Mouse (Mus musculus): ENCODE measurements around the gene Cerkl. TPM values are rescaled to one million over a fixed set of nuclear protein-coding genes. Genes with fewer than 3 reads are reported as not detected.

The Cerkl gene
- polyA plus RNA-seq, 1 experiment: 2.3 TPM

GRCm38 (mm10) chr2:79399234-79400000 lies 57.2 kb downstream of the Cerkl start:
- H3K4me3 ChIP-seq (ENCODE audit: control insufficient read depth, low read depth, low read length): no peak overlapping the region
- H3K4me1 ChIP-seq (ENCODE audit: control insufficient read depth, insufficient read depth, low read length): no peaks in the 10 kb centered on the region
- no peaks in the 10 kb centered on the region for H3K27me3 ChIP-seq (ENCODE audit: control insufficient read depth, insufficient read depth, low read length)
- no peak overlapping the region for H3K27ac ChIP-seq (ENCODE audit: control insufficient read depth, insufficient read depth, low read depth, low read length)
- no peaks in the 10 kb centered on the region for H3K36me3 ChIP-seq (ENCODE audit: control insufficient read depth, insufficient read depth, low read length)
- TF ChIP-seq POLR2A (IDR thresholded peaks at IDR 0.05; ENCODE audit: control insufficient read depth, low read depth, low read length): no peak
- TF ChIP-seq CTCF (IDR thresholded peaks at IDR 0.05; ENCODE audit: control insufficient read depth, insufficient read depth, insufficient replicate concordance, low read depth, low read length): no peak

- Histone ChIP-seq H3K4me3 (ENCODE audit: control insufficient read depth, low read depth, low read length) (no peak overlapping the region), H3K4me1 (ENCODE audit: control insufficient read depth, insufficient read depth, low read length) (no peaks in the 10 kb centered on the region), H3K27me3 (ENCODE audit: control insufficient read depth, insufficient read depth, low read length) (no peaks in the 10 kb centered on the region), H3K27ac (ENCODE audit: control insufficient read depth, insufficient read depth, low read depth, low read length) (no peak overlapping the region), H3K36me3 (ENCODE audit: control insufficient read depth, insufficient read depth, low read length) (no peaks in the 10 kb centered on the region)
- TF ChIP-seq POLR2A (IDR thresholded peaks at IDR 0.05; ENCODE audit: control insufficient read depth, low read depth, low read length) (no peak), CTCF (IDR thresholded peaks at IDR 0.05; ENCODE audit: control insufficient read depth, insufficient read depth, insufficient replicate concordance, low read depth, low read length) (no peak)
Measured at GRCm38 (mm10) chr2:79398831-79399230, 57.8 kb downstream of the Cerkl start.

DNA sequence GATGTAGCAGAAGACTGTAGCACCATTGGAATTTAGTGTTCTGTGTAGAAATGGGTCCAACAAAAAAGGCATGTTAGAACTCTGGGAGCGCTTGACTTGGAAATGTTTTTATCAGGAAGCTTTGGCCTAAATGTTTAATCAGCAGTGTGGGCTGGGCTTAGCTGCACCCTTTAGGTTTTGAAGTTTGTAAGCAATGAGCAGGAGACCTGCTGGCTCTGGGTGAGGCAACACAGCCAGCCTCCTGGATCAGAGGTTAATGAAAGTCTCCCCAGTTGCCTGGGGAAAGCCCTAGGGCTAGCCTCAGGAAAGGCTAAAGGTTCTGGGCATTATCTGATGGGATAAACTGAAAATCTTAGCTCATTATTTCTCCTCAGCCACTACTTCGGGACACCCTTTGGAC lies 58.2 kb downstream of the Cerkl start:
- Histone ChIP-seq H3K4me3 (ENCODE audit: control insufficient read depth, low read depth, low read length) (no peak overlapping the region), H3K36me3 (ENCODE audit: control insufficient read depth, insufficient read depth, low read length) (no peaks in the 10 kb centered on the region), H3K27ac (ENCODE audit: control insufficient read depth, insufficient read depth, low read depth, low read length) (no peak overlapping the region), H3K4me1 (ENCODE audit: control insufficient read depth, insufficient read depth, low read length) (no peaks in the 10 kb centered on the region), H3K27me3 (ENCODE audit: control insufficient read depth, insufficient read depth, low read length) (no peaks in the 10 kb centered on the region)
- TF ChIP-seq POLR2A (IDR thresholded peaks at IDR 0.05; ENCODE audit: control insufficient read depth, low read depth, low read length) (no peak), CTCF (IDR thresholded peaks at IDR 0.05; ENCODE audit: control insufficient read depth, insufficient read depth, insufficient replicate concordance, low read depth, low read length) (no peak)

DNA sequence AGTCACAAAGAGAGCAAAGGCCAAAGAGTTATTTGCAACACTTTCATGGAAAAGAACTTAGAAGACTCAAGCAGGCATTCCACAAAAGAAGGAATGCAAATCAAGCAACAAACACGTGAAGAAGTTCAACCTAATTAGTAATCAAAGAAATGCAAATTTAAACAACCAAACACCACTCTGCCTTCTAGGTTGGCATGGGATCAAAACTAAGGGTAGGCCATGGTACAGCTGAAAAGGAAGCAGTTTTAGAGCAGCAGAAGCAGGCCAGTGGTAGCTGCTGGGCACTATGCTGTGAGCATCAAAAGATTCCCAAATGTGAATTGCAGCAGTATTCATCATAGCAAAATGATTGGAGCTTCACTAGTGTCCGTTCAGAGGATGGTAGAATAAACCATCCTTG lies 59.5 kb downstream of the Cerkl start:
- Histone ChIP-seq H3K36me3 (ENCODE audit: control insufficient read depth, insufficient read depth, low read length) (no peaks in the 10 kb centered on the region), H3K27me3 (ENCODE audit: control insufficient read depth, insufficient read depth, low read length) (no peaks in the 10 kb centered on the region), H3K4me1 (ENCODE audit: control insufficient read depth, insufficient read depth, low read length) (no peaks in the 10 kb centered on the region), H3K4me3 (ENCODE audit: control insufficient read depth, low read depth, low read length) (no peak overlapping the region), H3K27ac (ENCODE audit: control insufficient read depth, insufficient read depth, low read depth, low read length) (no peak overlapping the region)
- TF ChIP-seq POLR2A (IDR thresholded peaks at IDR 0.05; ENCODE audit: control insufficient read depth, low read depth, low read length) (no peak), CTCF (IDR thresholded peaks at IDR 0.05; ENCODE audit: control insufficient read depth, insufficient read depth, insufficient replicate concordance, low read depth, low read length) (no peak)

DNA sequence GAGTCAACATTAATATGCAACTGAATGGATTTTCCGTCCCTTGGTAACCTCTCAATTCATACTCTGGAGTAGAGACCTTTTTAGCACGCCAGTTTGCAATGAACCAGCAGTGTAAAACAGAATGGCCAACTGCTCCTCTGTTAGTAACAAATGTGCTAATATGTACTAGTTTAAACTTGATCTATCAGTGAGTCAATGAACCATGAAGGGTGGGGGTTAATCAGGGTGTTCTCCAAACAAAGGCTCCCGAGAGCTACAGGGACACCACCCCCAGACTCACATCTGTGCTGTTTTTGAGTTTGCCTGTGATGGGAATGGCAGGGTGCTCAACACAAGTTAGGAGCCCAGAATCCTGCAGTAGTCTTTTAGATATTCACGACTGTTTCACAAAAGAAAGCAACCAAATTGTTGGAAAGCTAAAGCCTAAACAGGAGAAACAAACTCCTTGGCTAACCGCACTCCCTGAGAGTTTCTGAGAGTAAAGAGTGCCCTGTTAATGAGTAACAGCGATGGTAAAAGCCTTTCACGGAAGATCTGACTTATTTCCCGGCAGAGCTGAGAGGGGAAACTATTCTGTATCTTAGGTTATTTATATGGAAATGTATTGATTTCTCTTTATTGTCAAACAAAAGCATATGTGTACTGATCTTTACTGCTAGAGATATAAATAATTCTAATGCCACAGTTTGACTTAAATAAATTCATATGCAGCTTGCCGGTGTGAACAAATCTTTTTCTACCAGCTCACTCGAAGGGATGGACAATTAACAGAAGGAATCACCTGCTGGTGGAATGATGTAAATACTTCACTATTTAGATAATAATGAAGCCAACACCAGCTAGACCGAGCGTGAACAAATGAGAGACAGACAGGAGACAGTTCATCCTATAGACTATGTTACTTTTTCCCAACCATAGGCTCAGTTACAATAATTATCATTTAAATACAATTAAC lies 77.2 kb downstream of the Cerkl start:
- Histone ChIP-seq H3K27ac (ENCODE audit: control insufficient read depth, insufficient read depth, low read depth, low read length) (no peak overlapping the region), H3K36me3 (ENCODE audit: control insufficient read depth, insufficient read depth, low read length) (no peaks in the 10 kb centered on the region), H3K4me3 (ENCODE audit: control insufficient read depth, low read depth, low read length) (no peak overlapping the region)

GRCm38 (mm10) chr2:79378346-79379086 lies 78.1 kb downstream of the Cerkl start:
- Histone ChIP-seq H3K27ac (ENCODE audit: control insufficient read depth, insufficient read depth, low read depth, low read length) (no peak overlapping the region), H3K4me3 (ENCODE audit: control insufficient read depth, low read depth, low read length) (no peak overlapping the region), H3K27me3 (ENCODE audit: control insufficient read depth, insufficient read depth, low read length) (no peaks in the 10 kb centered on the region), H3K36me3 (ENCODE audit: control insufficient read depth, insufficient read depth, low read length) (no peaks in the 10 kb centered on the region), H3K4me1 (ENCODE audit: control insufficient read depth, insufficient read depth, low read length) (no peaks in the 10 kb centered on the region)
- no peak for TF ChIP-seq CTCF (IDR thresholded peaks at IDR 0.05; ENCODE audit: control insufficient read depth, insufficient read depth, insufficient replicate concordance, low read depth, low read length)
- no peak for TF ChIP-seq POLR2A (IDR thresholded peaks at IDR 0.05; ENCODE audit: control insufficient read depth, low read depth, low read length)

More for the DNA sequence above, 77.2 kb downstream of the Cerkl start:
- Histone ChIP-seq H3K27me3 (ENCODE audit: control insufficient read depth, insufficient read depth, low read length) (no peaks in the 10 kb centered on the region), H3K4me1 (ENCODE audit: control insufficient read depth, insufficient read depth, low read length) (no peaks in the 10 kb centered on the region)
- TF ChIP-seq CTCF (IDR thresholded peaks at IDR 0.05; ENCODE audit: control insufficient read depth, insufficient read depth, insufficient replicate concordance, low read depth, low read length): no peak
